Mouse (Mus musculus): ENCODE results near the gene Pdxk. TPM values are rescaled to one million over a fixed set of nuclear protein-coding genes. Genes with fewer than 3 reads are reported as not detected.

Pdxk gene
- polyA plus RNA-seq, 1 experiment from 2014 or later, result 10.0 TPM

GRCm38 (mm10) chr10:78456696-78457095 lies 8.1 kb downstream of the Pdxk start:
- no peak overlapping the region for H3K9ac ChIP-seq
- ATAC-seq (ENCODE audit: low FRiP score), result no peak
- no peaks in the 10 kb centered on the region for H3K9me3 ChIP-seq
- H3K27ac ChIP-seq, result no peak overlapping the region
- no peak overlapping the region for H3K4me2 ChIP-seq
- H3K36me3 ChIP-seq (replicated peaks), result no peaks in the 10 kb centered on the region
- H3K27me3 ChIP-seq, result no peaks in the 10 kb centered on the region
- 86% methylated on average over 13 of the region's 13 CpGs for WGBS
- H3K4me3 ChIP-seq (replicated peaks), result no peak overlapping the region
- peaks cover 12% of the 10 kb centered on the region for H3K4me1 ChIP-seq

DNA sequence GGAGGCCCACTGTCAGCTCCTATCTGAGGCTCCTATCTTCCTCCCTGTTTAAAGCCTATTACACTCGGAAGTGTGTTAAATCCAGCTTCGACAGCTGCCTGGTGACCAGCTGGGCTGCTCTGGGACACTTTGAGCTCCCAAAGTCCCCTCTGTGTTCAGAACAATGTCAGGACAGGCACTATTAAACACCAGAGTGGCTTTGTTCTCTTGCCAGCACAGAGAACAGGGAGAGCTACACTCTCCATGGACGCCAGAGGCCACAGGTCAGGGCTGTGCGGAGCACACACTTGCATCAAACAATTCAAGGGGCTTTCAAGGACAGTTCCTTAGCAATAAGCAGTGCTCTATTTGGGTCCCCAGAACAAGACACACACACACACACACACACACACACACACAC lies 12.1 kb downstream of the Pdxk start:
- no peak for ATAC-seq (ENCODE audit: low FRiP score)
- H3K36me3 ChIP-seq (replicated peaks), result peaks cover 2% of the 10 kb centered on the region; the same call in 1 of the 2 replicates
- H3K4me1 ChIP-seq, result peaks cover 8% of the 10 kb centered on the region
- H3K27ac ChIP-seq, result no peak overlapping the region
- no peaks in the 10 kb centered on the region for H3K9me3 ChIP-seq
- no peak overlapping the region for H3K4me2 ChIP-seq
- no peak overlapping the region for H3K9ac ChIP-seq
- WGBS, result 46% methylated on average over 4 of the region's 4 CpGs
- H3K27me3 ChIP-seq, result no peaks in the 10 kb centered on the region
- H3K4me3 ChIP-seq (replicated peaks), result no peak overlapping the region

GRCm38 (mm10) chr10:78450761-78451160 lies 14.0 kb downstream of the Pdxk start:
- H3K27me3 ChIP-seq, result no peaks in the 10 kb centered on the region
- ATAC-seq (ENCODE audit: low FRiP score), result no peak
- H3K9me3 ChIP-seq, result no peaks in the 10 kb centered on the region
- H3K9ac ChIP-seq, result no peak overlapping the region
- WGBS, result 85% methylated on average over 5 of the region's 5 CpGs
- no peak overlapping the region for H3K27ac ChIP-seq
- peaks cover 15% of the 10 kb centered on the region; the same call in 1 of the 2 replicates for H3K36me3 ChIP-seq (replicated peaks)
- H3K4me2 ChIP-seq, result no peak overlapping the region
- H3K4me1 ChIP-seq, result peaks cover 7% of the 10 kb centered on the region; the same call in 1 of the 2 replicates
- no peak overlapping the region for H3K4me3 ChIP-seq (replicated peaks)

DNA sequence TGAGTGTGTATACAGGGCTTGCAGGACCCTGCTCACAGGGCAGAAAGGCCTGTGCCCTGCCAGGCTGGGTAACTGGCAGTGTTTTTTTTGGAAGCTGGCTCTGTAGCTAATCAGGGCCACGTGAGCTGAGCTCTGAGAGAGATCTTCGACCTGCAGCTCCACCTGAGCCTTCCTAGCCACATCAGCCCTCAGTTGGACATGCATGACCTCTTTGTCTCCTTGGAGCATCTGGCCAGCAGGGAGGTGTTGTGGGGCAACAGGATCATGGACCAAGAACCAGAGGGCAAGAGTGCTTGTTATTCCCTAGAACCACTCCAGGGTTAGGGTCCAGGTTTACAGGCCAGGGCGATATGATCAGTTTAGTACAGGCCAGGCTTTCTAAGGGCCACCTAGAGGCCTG lies 17.4 kb downstream of the Pdxk start:
- no peak overlapping the region for H3K4me2 ChIP-seq
- H3K36me3 ChIP-seq (replicated peaks), result peaks cover 22% of the 10 kb centered on the region
- no peaks in the 10 kb centered on the region for H3K27me3 ChIP-seq
- H3K9me3 ChIP-seq, result no peaks in the 10 kb centered on the region
- WGBS, result 88% methylated on average over 3 of the region's 3 CpGs
- H3K27ac ChIP-seq, result no peak overlapping the region
- no peak overlapping the region for H3K4me3 ChIP-seq (replicated peaks)
- no peak for ATAC-seq (ENCODE audit: low FRiP score)
- H3K4me1 ChIP-seq, result peaks cover 1% of the 10 kb centered on the region; the same call in 1 of the 2 replicates
- no peak overlapping the region for H3K9ac ChIP-seq

DNA sequence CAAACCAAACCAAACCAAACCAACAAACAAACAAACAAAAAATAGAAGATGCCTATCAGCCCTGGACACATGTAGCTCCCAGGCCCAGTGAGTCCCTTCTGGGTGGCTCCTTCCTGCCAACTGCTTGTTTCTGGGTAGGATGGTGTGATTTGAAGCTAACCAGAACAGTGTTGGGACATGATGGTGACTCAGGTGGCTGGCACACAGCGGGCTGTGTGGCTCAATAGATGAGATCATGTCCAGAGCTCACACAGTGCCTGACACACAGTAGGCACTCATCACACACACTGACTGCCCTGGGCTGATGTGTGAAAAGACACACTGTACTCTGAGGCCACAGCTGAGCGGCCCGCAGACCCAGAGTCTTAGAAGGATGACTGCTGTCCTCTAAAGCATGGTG lies 18.6 kb downstream of the Pdxk start:
- Histone ChIP-seq H3K9ac (no peak overlapping the region), H3K36me3 (replicated peaks) (peaks cover 22% of the 10 kb centered on the region)
- WGBS, result 94% methylated on average over 3 of the region's 3 CpGs

DNA sequence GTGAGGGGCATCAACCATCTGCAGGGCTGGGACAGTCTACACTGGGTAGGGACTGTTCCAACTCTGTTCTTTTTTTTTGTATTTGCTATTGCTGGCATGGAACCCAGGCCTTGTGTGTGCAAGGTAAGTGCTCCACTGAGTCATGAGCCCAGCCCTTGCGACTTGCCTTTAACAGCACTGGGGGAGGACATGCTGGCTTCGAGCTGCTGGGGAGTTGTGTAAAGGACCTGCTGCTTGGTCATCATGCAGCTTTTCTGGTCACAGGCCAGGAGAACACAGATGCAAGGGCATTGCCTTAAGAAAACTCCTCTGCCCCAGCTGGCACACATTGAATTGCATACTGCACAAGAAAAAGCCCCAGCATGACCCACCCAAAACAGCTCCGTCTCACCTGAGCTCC lies 22.5 kb downstream of the Pdxk start:
- no peak overlapping the region for H3K27ac ChIP-seq
- no peaks in the 10 kb centered on the region for H3K27me3 ChIP-seq
- WGBS, result 85% methylated on average over 3 of the region's 3 CpGs
- H3K9me3 ChIP-seq, result no peaks in the 10 kb centered on the region
- no peaks in the 10 kb centered on the region for H3K4me1 ChIP-seq
- H3K4me2 ChIP-seq, result no peak overlapping the region
- peaks cover 17% of the 10 kb centered on the region for H3K36me3 ChIP-seq (replicated peaks)
- no peak for ATAC-seq (ENCODE audit: low FRiP score)
- no peak overlapping the region for H3K4me3 ChIP-seq (replicated peaks)
- H3K9ac ChIP-seq, result no peak overlapping the region

More for the DNA sequence above, 18.6 kb downstream of the Pdxk start:
- ATAC-seq (ENCODE audit: low FRiP score), result no peak
- Histone ChIP-seq H3K4me1 (no peaks in the 10 kb centered on the region), H3K4me2 (no peak overlapping the region), H3K27me3 (no peaks in the 10 kb centered on the region), H3K27ac (no peak overlapping the region), H3K4me3 (replicated peaks) (no peak overlapping the region), H3K9me3 (no peaks in the 10 kb centered on the region)

DNA sequence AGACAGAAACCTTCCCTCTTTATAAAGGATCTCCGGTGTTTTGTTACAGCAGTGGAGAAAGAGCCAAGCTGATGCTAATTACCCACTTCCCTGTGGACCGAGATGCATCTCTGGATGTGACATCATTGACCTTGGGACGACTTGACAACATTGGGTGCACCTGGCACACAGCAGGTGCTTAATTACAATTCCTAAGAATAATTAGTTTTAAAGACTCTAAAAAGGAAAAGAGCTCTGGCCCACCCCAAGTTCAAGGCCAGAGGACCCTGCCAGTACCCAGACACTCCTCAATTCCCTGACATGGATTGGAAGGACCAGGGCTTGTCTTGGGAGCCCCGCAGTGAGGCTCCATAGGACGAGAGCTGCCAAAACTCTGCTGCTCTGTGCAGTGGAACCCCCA lies 23.2 kb downstream of the Pdxk start:
- Histone ChIP-seq H3K4me1 (no peaks in the 10 kb centered on the region), H3K4me3 (replicated peaks) (no peak overlapping the region), H3K9me3 (no peaks in the 10 kb centered on the region), H3K27ac (no peak overlapping the region), H3K36me3 (replicated peaks) (peaks cover 11% of the 10 kb centered on the region; the same call in 1 of the 2 replicates), H3K9ac (no peak overlapping the region), H3K27me3 (no peaks in the 10 kb centered on the region), H3K4me2 (no peak overlapping the region)
- no peak for ATAC-seq (ENCODE audit: low FRiP score)
- 79% methylated on average over 5 of the region's 5 CpGs for WGBS

GRCm38 (mm10) chr10:78440812-78441211 lies 24.0 kb downstream of the Pdxk start:
- no peak overlapping the region for H3K27ac ChIP-seq
- H3K4me1 ChIP-seq, result no peaks in the 10 kb centered on the region
- H3K9me3 ChIP-seq, result no peaks in the 10 kb centered on the region
- no peak overlapping the region for H3K9ac ChIP-seq
- no peak for ATAC-seq (ENCODE audit: low FRiP score)
- no peaks in the 10 kb centered on the region for H3K27me3 ChIP-seq
- WGBS, result 71% methylated on average over 9 of the region's 9 CpGs
- H3K4me2 ChIP-seq, result no peak overlapping the region
- H3K36me3 ChIP-seq (replicated peaks), result peaks cover 7% of the 10 kb centered on the region; the same call in 1 of the 2 replicates
- H3K4me3 ChIP-seq (replicated peaks), result no peak overlapping the region

DNA sequence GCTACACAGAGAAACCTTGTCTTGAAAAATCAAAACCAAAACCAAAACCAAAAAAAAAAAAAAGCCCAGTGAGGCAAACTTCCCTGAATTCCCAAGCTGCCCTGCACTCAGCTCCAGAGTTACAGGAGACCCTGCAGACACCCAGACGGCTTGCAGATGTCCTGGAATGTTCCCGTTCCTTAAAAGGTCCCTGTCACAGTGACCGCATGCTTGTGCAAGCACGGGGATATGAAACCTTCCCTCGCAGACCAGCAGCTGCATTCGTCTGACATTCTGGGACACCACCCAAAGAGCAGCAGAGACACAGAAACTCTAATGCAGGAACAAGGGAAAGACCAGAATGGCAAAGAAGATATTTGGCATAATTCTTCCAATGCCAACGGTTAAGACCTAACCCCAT lies 24.8 kb downstream of the Pdxk start:
- Histone ChIP-seq H3K4me1 (no peaks in the 10 kb centered on the region), H3K4me2 (no peak overlapping the region), H3K36me3 (replicated peaks) (peaks cover 5% of the 10 kb centered on the region; the same call in 1 of the 2 replicates), H3K9me3 (no peaks in the 10 kb centered on the region), H3K27ac (no peak overlapping the region), H3K27me3 (no peaks in the 10 kb centered on the region), H3K9ac (no peak overlapping the region), H3K4me3 (replicated peaks) (no peak overlapping the region)
- 86% methylated on average over 7 of the region's 7 CpGs for WGBS
- ATAC-seq (ENCODE audit: low FRiP score), result no peak

DNA sequence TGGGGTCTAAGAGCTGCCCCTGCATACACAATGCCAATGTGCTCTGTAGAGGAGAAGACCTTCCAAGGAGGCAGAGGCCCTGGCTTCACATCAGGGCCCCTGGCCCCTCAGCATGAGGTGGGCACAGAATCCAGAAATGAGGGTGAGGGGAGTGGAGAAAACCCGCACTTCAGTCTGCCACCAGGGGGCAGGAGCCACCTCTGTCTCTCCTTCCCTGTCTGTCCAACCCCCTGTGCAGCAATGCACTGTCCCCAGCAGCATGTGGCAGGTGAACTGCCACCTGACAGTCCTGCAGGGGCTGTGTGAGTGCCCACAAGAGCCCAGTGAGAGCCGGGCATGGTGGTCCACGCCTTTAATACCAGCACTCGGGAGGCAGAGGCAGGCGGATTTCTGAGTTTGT lies 25.2 kb downstream of the Pdxk start:
- no peaks in the 10 kb centered on the region for H3K9me3 ChIP-seq
- H3K4me1 ChIP-seq, result no peaks in the 10 kb centered on the region
- H3K9ac ChIP-seq, result no peak overlapping the region
- H3K27me3 ChIP-seq, result peaks cover 3% of the 10 kb centered on the region; the same call in 1 of the 2 replicates
- H3K27ac ChIP-seq, result no peak overlapping the region
- no peak overlapping the region for H3K4me2 ChIP-seq
- no peak overlapping the region for H3K4me3 ChIP-seq (replicated peaks)
- ATAC-seq (ENCODE audit: low FRiP score), result 0 out of 2 replicates have a peak, but pooled peaks have one; percentile 12
- 63% methylated on average over 5 of the region's 5 CpGs for WGBS
- peaks cover 4% of the 10 kb centered on the region; the same call in 1 of the 2 replicates for H3K36me3 ChIP-seq (replicated peaks)

GRCm38 (mm10) chr10:78438094-78438493 lies 26.7 kb downstream of the Pdxk start:
- WGBS, result 20% methylated on average over 5 of the region's 5 CpGs
- H3K36me3 ChIP-seq (replicated peaks), result no peaks in the 10 kb centered on the region; the same call in 1 of the 2 replicates
- ATAC-seq (ENCODE audit: low FRiP score), result peak; percentile 53

DNA sequence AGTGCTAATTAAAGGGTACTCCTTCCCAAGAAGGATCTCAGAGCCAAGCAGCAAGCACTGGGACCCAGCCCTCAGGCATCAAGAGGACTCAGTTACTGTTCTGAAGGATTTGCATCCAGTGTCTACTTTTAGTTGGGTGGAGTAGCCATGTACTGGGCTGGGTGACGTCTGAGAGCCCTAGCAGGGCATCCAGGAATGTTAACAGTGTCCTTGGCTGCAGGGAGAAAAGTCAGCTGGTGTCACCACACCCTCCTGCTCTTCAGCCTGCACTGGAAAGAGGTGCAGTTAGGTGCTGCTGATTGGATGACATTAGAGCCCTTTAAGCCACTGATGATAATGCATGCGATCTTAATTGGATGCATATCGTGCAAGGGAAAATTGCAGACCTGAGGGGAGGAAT lies 31.9 kb downstream of the Pdxk start:
- Histone ChIP-seq H3K4me2 (no peak overlapping the region), H3K4me3 (replicated peaks) (no peak overlapping the region), H3K4me1 (no peaks in the 10 kb centered on the region), H3K9ac (no peak overlapping the region), H3K27ac (no peak overlapping the region), H3K36me3 (replicated peaks) (peaks cover 13% of the 10 kb centered on the region), H3K9me3 (no peaks in the 10 kb centered on the region), H3K27me3 (peaks cover 5% of the 10 kb centered on the region; the same call in 1 of the 2 replicates)
- ATAC-seq (ENCODE audit: low FRiP score), result no peak
- WGBS, result 68% methylated on average over 3 of the region's 3 CpGs

More at GRCm38 (mm10) chr10:78438094-78438493, 26.7 kb downstream of the Pdxk start:
- Histone ChIP-seq H3K27ac (no peak overlapping the region), H3K4me1 (no peaks in the 10 kb centered on the region), H3K4me3 (replicated peaks) (no peak overlapping the region), H3K27me3 (peaks cover 5% of the 10 kb centered on the region; the same call in 1 of the 2 replicates), H3K9me3 (no peaks in the 10 kb centered on the region), H3K4me2 (no peak overlapping the region), H3K9ac (no peak overlapping the region)

DNA sequence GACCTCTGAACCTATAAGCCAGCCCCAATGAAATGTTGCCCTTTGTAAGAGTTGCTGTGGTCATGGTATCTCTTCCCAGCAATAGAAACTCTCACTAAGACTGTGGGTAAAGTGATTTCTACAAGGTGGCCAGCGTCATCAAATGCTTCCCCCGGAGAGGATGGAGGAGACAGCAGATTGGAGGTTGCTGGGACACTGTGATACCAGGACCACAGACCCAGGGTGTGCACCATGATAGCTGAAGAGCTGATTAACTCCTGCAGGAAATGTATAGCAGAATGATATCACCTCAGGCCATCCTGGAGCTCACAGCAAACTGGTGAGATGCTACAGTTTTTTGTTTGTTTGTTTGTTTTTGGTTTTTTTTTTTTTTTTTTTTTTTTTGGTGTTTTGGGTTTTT lies 35.0 kb downstream of the Pdxk start:
- 91% methylated on average over 2 of the region's 2 CpGs for WGBS
- peaks cover 13% of the 10 kb centered on the region for H3K4me1 ChIP-seq
- no peak overlapping the region for H3K4me3 ChIP-seq (replicated peaks)
- peaks cover 4% of the 10 kb centered on the region; the same call in 1 of the 2 replicates for H3K27me3 ChIP-seq
- H3K9me3 ChIP-seq, result no peaks in the 10 kb centered on the region
- peaks cover 21% of the 10 kb centered on the region for H3K36me3 ChIP-seq (replicated peaks)
- no peak overlapping the region for H3K4me2 ChIP-seq
- no peak overlapping the region for H3K27ac ChIP-seq
- no peak for ATAC-seq (ENCODE audit: low FRiP score)
- no peak overlapping the region for H3K9ac ChIP-seq
